16 mouse cellular contexts compared by ENCODE assay signal in the genomic region with DNA sequence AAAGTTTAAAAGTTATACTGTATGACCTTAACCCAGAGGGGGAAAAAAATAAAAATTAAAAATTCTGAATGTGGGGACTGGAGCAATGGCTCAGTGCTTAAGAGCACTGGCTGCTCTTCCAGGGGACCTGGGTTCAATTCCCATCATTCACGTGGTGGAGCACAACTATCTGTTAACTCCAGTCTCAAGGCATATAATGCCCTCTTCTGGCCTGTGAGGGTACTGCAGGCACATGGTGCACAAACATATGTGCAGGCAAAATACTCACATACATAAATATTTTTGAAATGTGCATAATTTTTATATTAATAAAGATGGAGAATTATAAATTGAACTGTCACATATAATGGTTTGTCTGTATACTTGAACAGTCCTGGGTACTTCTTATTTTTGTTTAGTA.
DNase-seq lines count a peak whose midpoint lies in the region; ATAC-seq and TF ChIP-seq lines count a peak whose summit lies in the region.
"Had no signal": no experiment of that assay in that cellular context is flagged by ENCODE, and none has a peak within 500 bp of the region (broad histone marks: within the 10 kb centered on the region; RNA-seq: fewer than 3 reads in every experiment).

No protein-coding gene starts in this region.

- no peak for DNase-seq in gastrocnemius, adult 2 months
- DNase-seq in gastrocnemius, postnatal 14 days = no peak
- DNase-seq in lung, embryonic 14.5 days = no peak
- DNase-seq in lung, postnatal 36 days = no peak
- DNase-seq in ES-CJ7 (ENCODE audit: low read depth, low spot score) = peak; percentile 63
- DNase-seq in naive thymus-derived CD4-positive, alpha-beta T cell, adult 2 months (ENCODE audit: low read depth) = peak; percentile 46
- DNase-seq in Muller cell, postnatal 12 days (ENCODE audit: inconsistent ontology term) = no peak
- no peak for DNase-seq in layer of hippocampus, adult 18-20 months (ENCODE audit: low spot score in 2 of 2)
- DNase-seq: cerebellum, adult 11-12 months; gastrocnemius, postnatal 25 days; kidney, adult 11 months; kidney, postnatal 4 days; right cerebral cortex, postnatal 14 days had no signal

- peak; percentile 34; the same call in 1 of the 2 replicates for TF ChIP-seq CTCF in gastrocnemius, adult 2 months (IDR thresholded peaks at IDR 0.05)
- peak; percentile 51 for TF ChIP-seq CTCF in lung, embryonic 14.5 days (IDR thresholded peaks at IDR 0.05; ENCODE audit: low read depth)

- no peak overlapping the region for H3K27ac ChIP-seq in gastrocnemius, adult 2 months
- H3K27ac ChIP-seq in lung, embryonic 14.5 days (ENCODE audit: low read depth) = no peak overlapping the region
- H3K27ac ChIP-seq: embryonic facial prominence, embryonic 15.5 days; forebrain, embryonic 12.5 days; hindbrain, embryonic 10.5 days had no signal

- WGBS in lung, embryonic 14.5 days = 62% methylated on average over 1 of the region's 1 CpGs

- no peak overlapping the region for H3K4me2 ChIP-seq in lung, embryonic 14.5 days
- H3K4me2 ChIP-seq: embryonic facial prominence, embryonic 15.5 days; forebrain, embryonic 12.5 days had no signal

- H3K36me3 ChIP-seq in lung, embryonic 14.5 days (ENCODE audit: insufficient read depth) = no peaks in the 10 kb centered on the region
- H3K36me3 ChIP-seq: embryonic facial prominence, embryonic 15.5 days; forebrain, embryonic 12.5 days; hindbrain, embryonic 10.5 days had no signal

- H3K9ac ChIP-seq in lung, embryonic 14.5 days = no peak overlapping the region
- H3K9ac ChIP-seq: embryonic facial prominence, embryonic 15.5 days; forebrain, embryonic 12.5 days had no signal

- H3K27me3 ChIP-seq in lung, embryonic 14.5 days (ENCODE audit: insufficient read depth, low read length) = no peaks in the 10 kb centered on the region
- H3K27me3 ChIP-seq: forebrain, embryonic 12.5 days had no signal

- intact Hi-C loops in gastrocnemius, adult 2 months (cut with DNase I) = no loop called here
- intact Hi-C loops in gastrocnemius, postnatal 14 days (cut with DNase I; ENCODE audit: low total_unique reads) = no loop called here

- H3K9me3 ChIP-seq in lung, embryonic 14.5 days (ENCODE audit: low read depth, low read length) = no peaks in the 10 kb centered on the region
- H3K9me3 ChIP-seq: embryonic facial prominence, embryonic 15.5 days; forebrain, embryonic 12.5 days had no signal

- H3K4me1 ChIP-seq in lung, embryonic 14.5 days (ENCODE audit: insufficient read depth) = no peaks in the 10 kb centered on the region
- H3K4me1 ChIP-seq: embryonic facial prominence, embryonic 15.5 days; forebrain, embryonic 12.5 days; hindbrain, embryonic 10.5 days had no signal

- H3K4me3 ChIP-seq in gastrocnemius, adult 2 months = no peak overlapping the region
- H3K4me3 ChIP-seq in lung, embryonic 14.5 days (ENCODE audit: low read depth, low read length) = no peak overlapping the region
- H3K4me3 ChIP-seq: embryonic facial prominence, embryonic 15.5 days; forebrain, embryonic 12.5 days; hindbrain, embryonic 10.5 days had no signal

- no peak for ATAC-seq in lung, embryonic 14.5 days (ENCODE audit: insufficient read depth)

Comparison
In these comparisons a context has a peak if more than half of its experiments do, and no peak if none do; other contexts are left out.
1. DNase-seq: peak in ES-CJ7 (single experiment) and naive thymus-derived CD4-positive, alpha-beta T cell, adult 2 months (single experiment); none in gastrocnemius, adult 2 months (single experiment), gastrocnemius, postnatal 14 days (single experiment), lung, embryonic 14.5 days (single experiment), lung, postnatal 36 days (single experiment), Muller cell, postnatal 12 days (single experiment) and layer of hippocampus, adult 18-20 months (0 of 2).